Mouse (Mus musculus) small intestine, adult 2 months (tissue): ENCODE measurements around the gene Bace1.

ENCODE experiments used
- CTCF ChIP-seq: fragments of 200-500 bp; IDR thresholded peaks from 2 replicates; pipeline ENCODE4 v1.5.1; 2012; ENCODE audit warnings: low read depth, mild to moderate bottlenecking, control low read depth, inconsistent platforms, low read length, moderate library complexity, mixed read lengths; ENCODE audit not compliant: insufficient replicate concordance, insufficient read length; ENCODE audit errors: extremely low read depth
- POLR2A ChIP-seq: fragments of 200-500 bp; IDR thresholded peaks from 2 replicates; pipeline ENCODE4 v1.6.1; 2012; ENCODE audit warnings: low read depth, mild to moderate bottlenecking, control low read depth, inconsistent platforms, low read length, moderate library complexity

DNA sequence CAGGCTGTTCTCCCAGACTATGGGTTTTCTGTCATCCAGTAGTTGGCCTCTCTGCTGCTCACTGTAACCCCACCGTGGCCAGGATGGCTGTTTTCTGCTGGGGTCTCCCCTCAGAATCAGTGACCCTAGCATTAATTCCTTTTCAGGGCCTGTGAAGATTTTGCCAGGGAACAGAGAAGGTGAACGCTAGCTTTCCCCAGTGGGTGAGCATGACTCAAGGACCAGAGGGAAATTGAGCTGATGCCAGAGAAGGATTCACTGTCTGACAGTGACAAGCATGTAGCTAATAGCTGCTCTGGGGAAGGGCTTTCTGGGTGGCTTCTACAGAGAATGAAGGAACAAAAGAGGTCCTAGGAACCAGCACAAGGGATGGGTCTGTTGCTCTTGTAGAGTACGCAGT lies 7.2 kb downstream of the Bace1 start:
- no peak for TF ChIP-seq CTCF
- TF ChIP-seq POLR2A = no peak
